Mouse (Mus musculus) MEL (cell line): ENCODE measurements around the gene Chuk. TPM values are rescaled to one million over a fixed set of nuclear protein-coding genes. Genes with fewer than 3 reads are reported as not detected.

Experiments
- DNase-seq: peaks from one replicate; pipeline ENCODE4 v3.0.0; 2011; ENCODE audit warnings: low read depth, low spot score
- H3K27ac ChIP-seq: 2 replicates; pipeline ENCODE4 v1.5.1; 2012; ENCODE audit warnings: low read depth, mild to moderate bottlenecking, control low read depth, low read length, moderate library complexity; ENCODE audit not compliant: control insufficient read depth
- H3K27me3 ChIP-seq, 2 experiments: fragments of 150-350 bp in 1 of 2; sonication (generic) in 1 of 2; 2 replicates each; pipeline ENCODE4 v1.6.1; 2012; ENCODE audit warnings: low read length in 2 of 2, mild to moderate bottlenecking in 2 of 2, improper control_type of control experiment in 1 of 2, moderate library complexity in 1 of 2; ENCODE audit not compliant: insufficient read depth in 2 of 2, control insufficient read depth in 1 of 2
- H3K36me3 ChIP-seq, 2 experiments: 2 replicates each; pipeline ENCODE4 v1.6.1; 2012 to 2014; ENCODE audit warnings: low read length in 2 of 2, improper control_type of control experiment in 1 of 2, inconsistent platforms in 1 of 2, mild to moderate bottlenecking in 1 of 2; ENCODE audit not compliant: insufficient read depth in 2 of 2, control insufficient read depth in 1 of 2
- H3K4me1 ChIP-seq, 2 experiments: fragments of 150-350 bp in 1 of 2; sonication (generic) in 1 of 2; 2 replicates each; pipeline ENCODE4 v1.6.1; 2012; ENCODE audit warnings: low read length in 2 of 2, improper control_type of control experiment in 1 of 2, mild to moderate bottlenecking in 1 of 2; ENCODE audit not compliant: insufficient read depth in 2 of 2, control insufficient read depth in 1 of 2
- H3K4me3 ChIP-seq, 2 experiments: fragments of 150-350 bp in 1 of 2; sonication (generic) in 1 of 2; 2 replicates each; pipeline ENCODE4 v1.5.1; 2012; ENCODE audit warnings: low read depth in 2 of 2, low read length in 2 of 2, mild to moderate bottlenecking in 2 of 2, moderate library complexity in 2 of 2, control low read depth in 1 of 2, improper control_type of control experiment in 1 of 2; ENCODE audit not compliant: control insufficient read depth in 1 of 2, insufficient read depth in 1 of 2
- H3K79me2 ChIP-seq: 2 replicates; pipeline ENCODE4 v1.6.1; 2012; ENCODE audit warnings: mild to moderate bottlenecking, low read length, moderate library complexity; ENCODE audit not compliant: control insufficient read depth, poor library complexity, insufficient read depth
- H3K9ac ChIP-seq: 2 replicates; pipeline ENCODE4 v1.6.1; 2012; ENCODE audit warnings: low read depth, mild to moderate bottlenecking, control low read depth, low read length, moderate library complexity; ENCODE audit not compliant: control insufficient read depth, poor library complexity, severe bottlenecking
- H3K9me3 ChIP-seq: fragments of 150-350 bp; sonication (generic); replicated peaks from 2 replicates; pipeline ENCODE4 v1.6.1; 2012; ENCODE audit warnings: mild to moderate bottlenecking, low read length, improper control_type of control experiment, moderate library complexity; ENCODE audit not compliant: insufficient read depth
- CHD1 ChIP-seq: IDR thresholded peaks from 2 replicates; pipeline ENCODE4 v1.6.1; 2012; ENCODE audit warnings: low read depth, mild to moderate bottlenecking, inconsistent platforms, low read length, improper control_type of control experiment
- ELF1 ChIP-seq: IDR thresholded peaks from 2 replicates; pipeline ENCODE4 v1.6.1; 2014; ENCODE audit warnings: low read depth, mild to moderate bottlenecking, inconsistent platforms, low read length, improper control_type of control experiment, moderate library complexity
- EP300 ChIP-seq, 2 experiments: IDR thresholded peaks; 2 replicates each; pipeline ENCODE4 v1.6.1; 2011; ENCODE audit warnings: improper control_type of control experiment in 2 of 2, low read length in 2 of 2, low read depth in 1 of 2, mild to moderate bottlenecking in 1 of 2
- ETS1 ChIP-seq: IDR thresholded peaks from 2 replicates; pipeline ENCODE4 v1.6.1; 2012; ENCODE audit warnings: low read depth, mild to moderate bottlenecking, inconsistent platforms, low read length, improper control_type of control experiment, moderate library complexity
- GATA1 ChIP-seq: IDR thresholded peaks from 2 replicates; pipeline ENCODE4 v1.6.1; 2011; ENCODE audit warnings: low read depth, low read length, improper control_type of control experiment
- HCFC1 ChIP-seq: IDR thresholded peaks from 2 replicates; pipeline ENCODE4 v1.6.1; 2012; ENCODE audit warnings: low read depth, mild to moderate bottlenecking, inconsistent platforms, low read length, improper control_type of control experiment, moderate library complexity
- JUND ChIP-seq: IDR thresholded peaks from 2 replicates; pipeline ENCODE4 v1.6.1; 2011; ENCODE audit warnings: low read depth, mild to moderate bottlenecking, improper control_type of control experiment, low read length
- KAT2A ChIP-seq: conservative IDR thresholded peaks from 2 replicates; pipeline ENCODE4 v1.6.1; 2012; ENCODE audit warnings: low read depth, low read length, improper control_type of control experiment, inconsistent platforms
- MAX ChIP-seq: IDR thresholded peaks from 2 replicates; pipeline ENCODE4 v1.6.1; 2011; ENCODE audit warnings: low read length, improper control_type of control experiment
- MAZ ChIP-seq: IDR thresholded peaks from 2 replicates; pipeline ENCODE4 v1.6.1; 2012; ENCODE audit warnings: low read depth, mild to moderate bottlenecking, inconsistent platforms, low read length, improper control_type of control experiment
- MXI1 ChIP-seq: IDR thresholded peaks from 2 replicates; pipeline ENCODE4 v1.6.1; 2011; ENCODE audit warnings: mild to moderate bottlenecking, low read depth, low read length, improper control_type of control experiment
- MYB ChIP-seq: IDR thresholded peaks from 2 replicates; pipeline ENCODE4 v1.6.1; 2011; ENCODE audit warnings: mild to moderate bottlenecking, low read depth, low read length, improper control_type of control experiment
- MYC ChIP-seq: IDR thresholded peaks from 2 replicates; pipeline ENCODE4 v1.6.1; 2011; ENCODE audit warnings: low read depth, mild to moderate bottlenecking, low read length, improper control_type of control experiment, moderate library complexity
- NELFE ChIP-seq: IDR thresholded peaks from 2 replicates; pipeline ENCODE4 v1.6.1; 2011; ENCODE audit warnings: low read depth, low read length, improper control_type of control experiment
- POLR2A ChIP-seq, 2 experiments: IDR thresholded peaks; 2 replicates each; pipeline ENCODE4 v1.6.1; 2011 to 2012; ENCODE audit warnings: low read length in 2 of 2, mild to moderate bottlenecking in 2 of 2, control low read depth in 1 of 2, improper control_type of control experiment in 1 of 2, low read depth in 1 of 2, moderate library complexity in 1 of 2; ENCODE audit not compliant: control insufficient read depth in 1 of 2, insufficient read depth in 1 of 2, poor library complexity in 1 of 2
- POLR2AphosphoS2 ChIP-seq: IDR thresholded peaks from 2 replicates; pipeline ENCODE4 v1.6.1; 2011; ENCODE audit warnings: low read length, improper control_type of control experiment
- POLR2AphosphoS5 ChIP-seq: IDR thresholded peaks from 2 replicates; pipeline ENCODE4 v1.6.1; 2012; ENCODE audit warnings: low read depth, borderline replicate concordance, mild to moderate bottlenecking, inconsistent platforms, low read length, moderate library complexity, mixed read lengths
- RAD21 ChIP-seq: IDR thresholded peaks from 2 replicates; pipeline ENCODE4 v1.6.1; 2011; ENCODE audit warnings: mild to moderate bottlenecking, low read depth, low read length, improper control_type of control experiment
- TBP ChIP-seq: IDR thresholded peaks from 2 replicates; pipeline ENCODE4 v1.8.0; 2011; ENCODE audit warnings: low read depth, low read length, improper control_type of control experiment
- TCF12 ChIP-seq: IDR thresholded peaks from 2 replicates; pipeline ENCODE4 v1.6.1; 2014; ENCODE audit warnings: low read depth, mild to moderate bottlenecking, inconsistent platforms, low read length, improper control_type of control experiment, moderate library complexity
- ZKSCAN1 ChIP-seq: IDR thresholded peaks from 2 replicates; pipeline ENCODE4 v1.6.1; 2012; ENCODE audit warnings: low read depth, mild to moderate bottlenecking, inconsistent platforms, low read length, improper control_type of control experiment, moderate library complexity
- ZNF384 ChIP-seq: IDR thresholded peaks from 2 replicates; pipeline ENCODE4 v1.6.1; 2012; ENCODE audit warnings: low read depth, mild to moderate bottlenecking, inconsistent platforms, low read length, improper control_type of control experiment
- polyA plus RNA-seq, 2 experiments: library from polyadenylated mRNA; stranded (reverse) in 1 of 2; unstranded in 1 of 2; fragments of >175 nt in 1 of 2; fragments of >200 nt in 1 of 2; gene quantifications; 2 replicates each; pipeline versions ENCODE4 v1.2.1 to v1.2.4; 2012; ENCODE audit warnings: low replicate concordance in 2 of 2, low read depth in 1 of 2; ENCODE audit not compliant: insufficient read length in 2 of 2, insufficient read depth in 1 of 2, missing spikeins in 1 of 2
- total RNA-seq: library from RNA; depleted of rRNA; stranded (reverse); fragments of 300-350 nt; gene quantifications from 2 replicates; pipeline ENCODE4 v1.2.3, GENCODE M21; 2012

Gene Chuk
- total and polyA plus RNA-seq, 3 experiments = 50.5 to 463 (median 58.3) TPM

DNA sequence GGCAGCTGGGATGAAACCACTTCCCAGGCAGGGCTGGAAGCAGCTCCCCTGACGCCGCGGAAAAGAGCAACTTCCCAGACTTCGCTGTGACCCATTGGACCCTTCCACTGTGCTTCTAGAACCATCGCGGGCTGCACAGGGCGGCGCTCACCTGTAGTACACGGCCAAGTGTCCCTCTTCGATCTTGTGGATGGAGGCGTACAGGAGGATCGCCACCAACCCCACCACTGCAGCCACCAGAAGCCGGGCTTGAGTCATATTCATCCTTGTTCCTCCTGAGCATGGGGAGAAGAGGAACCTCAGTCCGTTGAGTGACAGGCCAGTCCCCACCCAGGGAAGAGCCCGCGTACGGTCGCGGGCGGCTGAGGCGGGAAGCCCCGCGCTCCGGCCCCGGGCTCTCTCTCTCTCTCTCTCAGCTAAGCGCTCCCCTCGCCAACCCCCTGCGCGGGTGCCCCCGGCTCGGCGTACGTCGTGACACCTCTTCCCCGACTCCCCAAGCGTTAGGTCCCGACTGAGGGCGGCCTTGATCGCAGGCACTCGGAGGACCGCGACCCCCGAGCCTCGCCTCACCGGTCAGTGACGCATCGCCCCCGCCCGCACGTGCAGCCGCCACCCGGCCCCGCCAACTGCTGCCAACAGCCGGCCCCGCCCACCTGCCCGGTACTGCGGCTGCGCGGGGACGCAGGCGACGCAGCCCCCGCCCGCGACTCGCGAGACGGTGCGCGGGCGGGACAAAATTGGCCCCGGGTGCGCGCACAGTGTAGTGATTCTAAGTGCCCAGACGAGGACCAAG lies 38.0 kb downstream of the Chuk start, which contains the start of gene Erlin1 (continued):
- TF ChIP-seq MAZ (peak; percentile 82; the same call in 1 of the 2 replicates), POLR2AphosphoS2 (peak; percentile 86), ELF1 (peak; percentile 38; the same call in 1 of the 2 replicates), ZNF384 (no peak), MXI1 (peak; percentile 96)

DNA sequence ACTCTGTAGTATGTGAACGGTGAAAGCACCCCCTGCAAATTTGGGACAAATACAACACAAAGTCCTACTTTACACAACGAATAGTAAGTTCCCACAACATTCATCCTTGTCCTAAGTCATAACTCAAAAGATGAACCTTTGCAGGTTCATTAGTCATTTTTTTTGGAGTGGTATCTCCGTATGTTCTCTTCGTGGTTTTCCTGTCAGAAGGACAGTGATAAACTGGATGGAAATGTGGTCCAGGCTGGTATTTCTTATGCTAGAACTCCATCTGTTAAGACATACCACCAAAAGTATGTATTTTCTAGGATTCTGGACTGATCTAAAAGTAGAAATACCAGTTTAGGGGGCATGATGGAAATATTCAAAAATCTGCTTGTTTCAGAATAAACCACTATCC lies 39.0 kb downstream of the Chuk start:
- H3K36me3 ChIP-seq = peaks cover 24 to 27% of the 10 kb centered on the region in 2 experiments
- peaks cover 8 to 12% of the 10 kb centered on the region in 2 experiments; a peak in 2 of 4 replicates for H3K4me1 ChIP-seq
- no peaks in the 10 kb centered on the region for H3K27me3 ChIP-seq
- DNase-seq = peak; percentile 39
- no peaks in the 10 kb centered on the region for H3K9me3 ChIP-seq
- H3K9ac ChIP-seq = peak overlapping the region; percentile 85
- H3K79me2 ChIP-seq = peaks cover 23% of the 10 kb centered on the region
- peak overlapping the region; percentile 70 for H3K27ac ChIP-seq
- peak overlapping the region; percentile 92 to 97 for H3K4me3 ChIP-seq
- TF ChIP-seq MAZ (no peak), MAX (no peak), RAD21 (no peak), TBP (no peak), MYC (no peak; the same call in 1 of the 2 replicates), HCFC1 (no peak), ETS1 (peak; percentile 41; the same call in 1 of the 2 replicates), ZKSCAN1 (no peak), NELFE (no peak), JUND (no peak), ZNF384 (peak; percentile 59), TCF12 (peak; percentile 54; the same call in 1 of the 2 replicates), POLR2A (IDR thresholded peaks at IDR 0.05; ENCODE audit: control insufficient read depth in 1 of 2, insufficient read depth in 1 of 2, low read depth in 1 of 2, low read length in 2 of 2, poor library complexity in 1 of 2) (no peak), GATA1 (peak; percentile 37; the same call in 1 of the 2 replicates), MYB (no peak), KAT2A (no peak; the same call in 1 of the 2 replicates), EP300 (IDR thresholded peaks at IDR 0.05; ENCODE audit: low read depth in 1 of 2, low read length in 2 of 2) (peak; percentile 49 to 56), ELF1 (no peak), POLR2AphosphoS5 (no peak), CHD1 (no peak)
